Mouse (Mus musculus): ENCODE measurements around the gene Igsf8. TPM values are rescaled to one million over a fixed set of nuclear protein-coding genes. Genes with fewer than 3 reads are reported as not detected.

The Igsf8 gene
- total and polyA plus RNA-seq, 3 experiments: 10.9 to 39.9 (median 13.5) TPM

- no peak for DNase-seq
- Histone ChIP-seq H3K36me3 (ENCODE audit: control insufficient read depth, insufficient read depth, low read length) (no peaks in the 10 kb centered on the region), H3K79me2 (replicated peaks; ENCODE audit: control insufficient read depth, insufficient read depth, low read length) (no peaks in the 10 kb centered on the region), H3K27me3 (ENCODE audit: control insufficient read depth, insufficient read depth, low read length) (peaks cover 11% of the 10 kb centered on the region; the same call in 1 of the 2 replicates), H3K4me3 (no peak overlapping the region), H3K27ac (no peak overlapping the region), H3K9ac (ENCODE audit: low read depth, low read length) (no peak overlapping the region), H3K4me1 (ENCODE audit: control insufficient read depth, insufficient read depth, low read length) (no peaks in the 10 kb centered on the region)
- intact Hi-C loops (cut with DNase I): no loop called here
- TF ChIP-seq CTCF (IDR thresholded peaks at IDR 0.05) (no peak), POLR2A (IDR thresholded peaks at IDR 0.05; ENCODE audit: insufficient read depth, low read depth, low read length) (no peak), EP300 (IDR thresholded peaks at IDR 0.05; ENCODE audit: insufficient read depth, low read depth, low read length) (no peak)
- WGBS: 71% methylated on average over 16 of the region's 16 CpGs
Measured at GRCm38 (mm10) chr1:172327206-172328001, 66.0 kb downstream of the Igsf8 start.

- H3K4me1 ChIP-seq (ENCODE audit: control insufficient read depth, insufficient read depth, low read length): no peaks in the 10 kb centered on the region
- H3K27ac ChIP-seq: no peak overlapping the region
- no peak for DNase-seq
- H3K79me2 ChIP-seq (replicated peaks; ENCODE audit: control insufficient read depth, insufficient read depth, low read length): no peaks in the 10 kb centered on the region
- WGBS: 70% methylated on average over 3 of the region's 3 CpGs
- no peak for TF ChIP-seq EP300 (IDR thresholded peaks at IDR 0.05; ENCODE audit: insufficient read depth, low read depth, low read length)
- TF ChIP-seq POLR2A (IDR thresholded peaks at IDR 0.05; ENCODE audit: insufficient read depth, low read depth, low read length): no peak
- TF ChIP-seq CTCF (IDR thresholded peaks at IDR 0.05): no peak
- intact Hi-C loops (cut with DNase I): no loop called here
- peaks cover 11% of the 10 kb centered on the region; the same call in 1 of the 2 replicates for H3K27me3 ChIP-seq (ENCODE audit: control insufficient read depth, insufficient read depth, low read length)
- no peak overlapping the region for H3K9ac ChIP-seq (ENCODE audit: low read depth, low read length)
- no peaks in the 10 kb centered on the region for H3K36me3 ChIP-seq (ENCODE audit: control insufficient read depth, insufficient read depth, low read length)
- no peak overlapping the region for H3K4me3 ChIP-seq
Measured at GRCm38 (mm10) chr1:172328041-172328440, 66.6 kb downstream of the Igsf8 start.

GRCm38 (mm10) chr1:172328461-172328860 is 67.0 kb downstream of the Igsf8 start:
- no peak overlapping the region for H3K9ac ChIP-seq (ENCODE audit: low read depth, low read length)
- no peak for DNase-seq
- peaks cover 11% of the 10 kb centered on the region; the same call in 1 of the 2 replicates for H3K27me3 ChIP-seq (ENCODE audit: control insufficient read depth, insufficient read depth, low read length)
- no peak for TF ChIP-seq EP300 (IDR thresholded peaks at IDR 0.05; ENCODE audit: insufficient read depth, low read depth, low read length)
- no peak for TF ChIP-seq CTCF (IDR thresholded peaks at IDR 0.05)
- TF ChIP-seq POLR2A (IDR thresholded peaks at IDR 0.05; ENCODE audit: insufficient read depth, low read depth, low read length): no peak
- H3K36me3 ChIP-seq (ENCODE audit: control insufficient read depth, insufficient read depth, low read length): no peaks in the 10 kb centered on the region
- H3K79me2 ChIP-seq (replicated peaks; ENCODE audit: control insufficient read depth, insufficient read depth, low read length): no peaks in the 10 kb centered on the region
- intact Hi-C loops (cut with DNase I): no loop called here
- no peaks in the 10 kb centered on the region for H3K4me1 ChIP-seq (ENCODE audit: control insufficient read depth, insufficient read depth, low read length)
- no peak overlapping the region for H3K4me3 ChIP-seq
- WGBS: 69% methylated on average over 7 of the region's 7 CpGs
- H3K27ac ChIP-seq: no peak overlapping the region

GRCm38 (mm10) chr1:172329131-172329530 is 67.7 kb downstream of the Igsf8 start, which contains the start of gene Kcnj9:
Gene Kcnj9 (minus strand): TSS chr1:172329318.
- Histone ChIP-seq H3K27me3 (ENCODE audit: control insufficient read depth, insufficient read depth, low read length) (peaks cover 11% of the 10 kb centered on the region; the same call in 1 of the 2 replicates), H3K79me2 (replicated peaks; ENCODE audit: control insufficient read depth, insufficient read depth, low read length) (no peaks in the 10 kb centered on the region), H3K4me3 (no peak within 1 kb of the TSS), H3K9ac (ENCODE audit: low read depth, low read length) (no peak within 1 kb of the TSS), H3K36me3 (ENCODE audit: control insufficient read depth, insufficient read depth, low read length) (no peaks in the 10 kb centered on the region), H3K4me1 (ENCODE audit: control insufficient read depth, insufficient read depth, low read length) (no peaks in the 10 kb centered on the region), H3K27ac (no peak within 1 kb of the TSS)
- TF ChIP-seq EP300 (IDR thresholded peaks at IDR 0.05; ENCODE audit: insufficient read depth, low read depth, low read length) (no peak), POLR2A (IDR thresholded peaks at IDR 0.05; ENCODE audit: insufficient read depth, low read depth, low read length) (no peak), CTCF (IDR thresholded peaks at IDR 0.05) (no peak)
- DNase-seq: no peak
- intact Hi-C loops (cut with DNase I): no loop called here
- 18% methylated on average over 9 of the region's 9 CpGs for WGBS

GRCm38 (mm10) chr1:172329616-172330015 is 68.2 kb downstream of the Igsf8 start:
- 70% methylated on average over 6 of the region's 6 CpGs for WGBS
- no peaks in the 10 kb centered on the region for H3K79me2 ChIP-seq (replicated peaks; ENCODE audit: control insufficient read depth, insufficient read depth, low read length)
- TF ChIP-seq CTCF (IDR thresholded peaks at IDR 0.05) (no peak), POLR2A (IDR thresholded peaks at IDR 0.05; ENCODE audit: insufficient read depth, low read depth, low read length) (no peak), EP300 (IDR thresholded peaks at IDR 0.05; ENCODE audit: insufficient read depth, low read depth, low read length) (no peak)
- no peaks in the 10 kb centered on the region for H3K36me3 ChIP-seq (ENCODE audit: control insufficient read depth, insufficient read depth, low read length)
- H3K27ac ChIP-seq: no peak overlapping the region
- no peak for DNase-seq
- intact Hi-C loops (cut with DNase I): no loop called here
- H3K4me3 ChIP-seq: no peak overlapping the region
- H3K27me3 ChIP-seq (ENCODE audit: control insufficient read depth, insufficient read depth, low read length): peaks cover 11% of the 10 kb centered on the region; the same call in 1 of the 2 replicates
- H3K4me1 ChIP-seq (ENCODE audit: control insufficient read depth, insufficient read depth, low read length): no peaks in the 10 kb centered on the region
- no peak overlapping the region for H3K9ac ChIP-seq (ENCODE audit: low read depth, low read length)

GRCm38 (mm10) chr1:172331422-172331947 is 70.0 kb downstream of the Igsf8 start:
- peaks cover 6% of the 10 kb centered on the region; the same call in 1 of the 2 replicates for H3K27me3 ChIP-seq (ENCODE audit: control insufficient read depth, insufficient read depth, low read length)
- H3K79me2 ChIP-seq (replicated peaks; ENCODE audit: control insufficient read depth, insufficient read depth, low read length): no peaks in the 10 kb centered on the region
- DNase-seq: no peak
- 71% methylated on average over 8 of the region's 8 CpGs for WGBS
- H3K36me3 ChIP-seq (ENCODE audit: control insufficient read depth, insufficient read depth, low read length): no peaks in the 10 kb centered on the region
- no peak for TF ChIP-seq POLR2A (IDR thresholded peaks at IDR 0.05; ENCODE audit: insufficient read depth, low read depth, low read length)
- no peak for TF ChIP-seq CTCF (IDR thresholded peaks at IDR 0.05)
- no peak for TF ChIP-seq EP300 (IDR thresholded peaks at IDR 0.05; ENCODE audit: insufficient read depth, low read depth, low read length)
- H3K4me3 ChIP-seq: no peak overlapping the region
- no peak overlapping the region for H3K27ac ChIP-seq
- intact Hi-C loops (cut with DNase I): no loop called here
- no peaks in the 10 kb centered on the region for H3K4me1 ChIP-seq (ENCODE audit: control insufficient read depth, insufficient read depth, low read length)
- no peak overlapping the region for H3K9ac ChIP-seq (ENCODE audit: low read depth, low read length)
